8 mouse cellular contexts compared by ENCODE assay signal in genomic region chr2:59881831-59882741, GRCm38 (mm10). TPM values are rescaled to one million over a fixed set of nuclear protein-coding genes. Genes with fewer than 3 reads are reported as not detected.
DNase-seq lines count a peak whose midpoint lies in the region; ATAC-seq lines count a peak whose summit lies in the region.

Gene Wdsub1 (minus strand): TSS chr2:59882591.

- peaks cover 35% of the 10 kb centered on the region for H3K4me1 ChIP-seq in megakaryocyte, embryonic 14.5 days

- peak; percentile 82 for ATAC-seq in common myeloid progenitor, adult 5-6 weeks (replicated peaks; ENCODE audit: low read depth, poor library complexity, severe bottlenecking)

- peaks cover 28% of the 10 kb centered on the region for H3K36me3 ChIP-seq in megakaryocyte, embryonic 14.5 days (replicated peaks; ENCODE audit: low read length)

- peaks cover 24% of the 10 kb centered on the region for H3K9me3 ChIP-seq in megakaryocyte, embryonic 14.5 days

- H3K4me3 ChIP-seq in megakaryocyte, embryonic 14.5 days (replicated peaks), result peak within 1 kb of the TSS; percentile 96

- DNase-seq in ZHBTc4 (ENCODE audit: low read depth, low spot score), result peak; percentile 96
- peak; percentile 89 to 93 for DNase-seq in gastrocnemius, adult 8-10 months (ENCODE audit: low spot score in 2 of 2)
- DNase-seq in hindlimb bud, embryonic 11.5 days (ENCODE audit: extremely low spot score, low read depth, low spot score), result peak; percentile 52
- peak; percentile 82 to 89 for DNase-seq in left cerebral cortex, adult 8-10 months (ENCODE audit: low spot score in 2 of 2)
- DNase-seq in right cerebral cortex, postnatal 10 days (ENCODE audit: low spot score in 2 of 2), result peak; percentile 94
- peak; percentile 90 for DNase-seq in urinary bladder, postnatal 25 days (ENCODE audit: low spot score)

- H3K27me3 ChIP-seq in megakaryocyte, embryonic 14.5 days (replicated peaks), result no peaks in the 10 kb centered on the region

RNA-seq across cellular contexts. Expression of gene Wdsub1, which starts in this region (rescaled TPM):
- total RNA-seq in common myeloid progenitor, adult 5-6 weeks (2017), result 14.3 and 17.6 TPM in 2 replicates
- total RNA-seq in gastrocnemius, adult 8-10 months (2022), result 10 to 100 TPM; 12.5 to 16.6 (median 15.4) TPM
- 10 to 100 TPM; 15.4 to 19.4 (median 16.9) TPM for total RNA-seq in left cerebral cortex, adult 8-10 months (2022)
- 6.0 and 10.0 TPM in 2 replicates for polyA plus RNA-seq in megakaryocyte, embryonic 14.5 days (2012; ENCODE audit: insufficient read depth, low replicate concordance)

Comparison
In these comparisons a context has a peak if more than half of its experiments do, and no peak if none do; other contexts are left out.
1. Peak in every context shown above with its lines: DNase-seq, ATAC-seq and H3K4me3 ChIP-seq.